Mouse (Mus musculus) MEL (cell line): ENCODE results near the gene Zfyve9. TPM values are rescaled to one million over a fixed set of nuclear protein-coding genes. Genes with fewer than 3 reads are reported as not detected.

Experiments used
- DNase-seq: peaks from one replicate; pipeline ENCODE4 v3.0.0; 2011; ENCODE audit warnings: low read depth, low spot score
- H3K27ac ChIP-seq: 2 replicates; pipeline ENCODE4 v1.5.1; 2012; ENCODE audit warnings: low read depth, mild to moderate bottlenecking, control low read depth, low read length, moderate library complexity; ENCODE audit not compliant: control insufficient read depth
- H3K27me3 ChIP-seq, 2 experiments: fragments of 150-350 bp in 1 of 2; sonication (generic) in 1 of 2; 2 replicates each; pipeline ENCODE4 v1.6.1; 2012; ENCODE audit warnings: low read length in 2 of 2, mild to moderate bottlenecking in 2 of 2, improper control_type of control experiment in 1 of 2, moderate library complexity in 1 of 2; ENCODE audit not compliant: insufficient read depth in 2 of 2, control insufficient read depth in 1 of 2
- H3K36me3 ChIP-seq, 2 experiments: 2 replicates each; pipeline ENCODE4 v1.6.1; 2012 to 2014; ENCODE audit warnings: low read length in 2 of 2, improper control_type of control experiment in 1 of 2, inconsistent platforms in 1 of 2, mild to moderate bottlenecking in 1 of 2; ENCODE audit not compliant: insufficient read depth in 2 of 2, control insufficient read depth in 1 of 2
- H3K4me1 ChIP-seq, 2 experiments: fragments of 150-350 bp in 1 of 2; sonication (generic) in 1 of 2; 2 replicates each; pipeline ENCODE4 v1.6.1; 2012; ENCODE audit warnings: low read length in 2 of 2, improper control_type of control experiment in 1 of 2, mild to moderate bottlenecking in 1 of 2; ENCODE audit not compliant: insufficient read depth in 2 of 2, control insufficient read depth in 1 of 2
- H3K4me3 ChIP-seq, 2 experiments: fragments of 150-350 bp in 1 of 2; sonication (generic) in 1 of 2; 2 replicates each; pipeline ENCODE4 v1.5.1; 2012; ENCODE audit warnings: low read depth in 2 of 2, low read length in 2 of 2, mild to moderate bottlenecking in 2 of 2, moderate library complexity in 2 of 2, control low read depth in 1 of 2, improper control_type of control experiment in 1 of 2; ENCODE audit not compliant: control insufficient read depth in 1 of 2, insufficient read depth in 1 of 2
- H3K79me2 ChIP-seq: 2 replicates; pipeline ENCODE4 v1.6.1; 2012; ENCODE audit warnings: mild to moderate bottlenecking, low read length, moderate library complexity; ENCODE audit not compliant: control insufficient read depth, poor library complexity, insufficient read depth
- H3K9ac ChIP-seq: 2 replicates; pipeline ENCODE4 v1.6.1; 2012; ENCODE audit warnings: low read depth, mild to moderate bottlenecking, control low read depth, low read length, moderate library complexity; ENCODE audit not compliant: control insufficient read depth, poor library complexity, severe bottlenecking
- H3K9me3 ChIP-seq: fragments of 150-350 bp; sonication (generic); replicated peaks from 2 replicates; pipeline ENCODE4 v1.6.1; 2012; ENCODE audit warnings: mild to moderate bottlenecking, low read length, improper control_type of control experiment, moderate library complexity; ENCODE audit not compliant: insufficient read depth
- CHD1 ChIP-seq: IDR thresholded peaks from 2 replicates; pipeline ENCODE4 v1.6.1; 2012; ENCODE audit warnings: low read depth, mild to moderate bottlenecking, inconsistent platforms, low read length, improper control_type of control experiment
- E2F4 ChIP-seq: IDR thresholded peaks from 2 replicates; pipeline ENCODE4 v1.6.1; 2011; ENCODE audit warnings: low read depth, low read length, improper control_type of control experiment, borderline replicate concordance
- ELF1 ChIP-seq: IDR thresholded peaks from 2 replicates; pipeline ENCODE4 v1.6.1; 2014; ENCODE audit warnings: low read depth, mild to moderate bottlenecking, inconsistent platforms, low read length, improper control_type of control experiment, moderate library complexity
- KAT2A ChIP-seq: conservative IDR thresholded peaks from 2 replicates; pipeline ENCODE4 v1.6.1; 2012; ENCODE audit warnings: low read depth, low read length, improper control_type of control experiment, inconsistent platforms
- MAFK ChIP-seq: IDR thresholded peaks from 2 replicates; pipeline ENCODE4 v1.6.1; 2011; ENCODE audit warnings: low read depth, mild to moderate bottlenecking, low read length, improper control_type of control experiment, borderline replicate concordance
- MEF2A ChIP-seq: IDR thresholded peaks from 2 replicates; pipeline ENCODE4 v1.6.1; 2014; ENCODE audit warnings: low read depth, mild to moderate bottlenecking, inconsistent platforms, low read length, improper control_type of control experiment; ENCODE audit not compliant: poor library complexity, insufficient replicate concordance, severe bottlenecking; ENCODE audit errors: extremely low read depth
- POLR2AphosphoS2 ChIP-seq: IDR thresholded peaks from 2 replicates; pipeline ENCODE4 v1.6.1; 2011; ENCODE audit warnings: low read length, improper control_type of control experiment
- POLR2AphosphoS5 ChIP-seq: IDR thresholded peaks from 2 replicates; pipeline ENCODE4 v1.6.1; 2012; ENCODE audit warnings: low read depth, borderline replicate concordance, mild to moderate bottlenecking, inconsistent platforms, low read length, moderate library complexity, mixed read lengths
- RAD21 ChIP-seq: IDR thresholded peaks from 2 replicates; pipeline ENCODE4 v1.6.1; 2011; ENCODE audit warnings: mild to moderate bottlenecking, low read depth, low read length, improper control_type of control experiment
- RCOR1 ChIP-seq: IDR thresholded peaks from 2 replicates; pipeline ENCODE4 v1.6.1; 2012; ENCODE audit warnings: low read depth, mild to moderate bottlenecking, inconsistent platforms, low read length, improper control_type of control experiment
- TCF12 ChIP-seq: IDR thresholded peaks from 2 replicates; pipeline ENCODE4 v1.6.1; 2014; ENCODE audit warnings: low read depth, mild to moderate bottlenecking, inconsistent platforms, low read length, improper control_type of control experiment, moderate library complexity
- USF2 ChIP-seq, 2 experiments: IDR thresholded peaks; 2 replicates each; pipeline ENCODE4 v1.6.1; 2011 to 2012; ENCODE audit warnings: improper control_type of control experiment in 2 of 2, low read length in 2 of 2, borderline replicate concordance in 1 of 2, inconsistent platforms in 1 of 2, low read depth in 1 of 2, mild to moderate bottlenecking in 1 of 2; ENCODE audit not compliant: insufficient read depth in 1 of 2
- polyA plus RNA-seq, 2 experiments: library from polyadenylated mRNA; stranded (reverse) in 1 of 2; unstranded in 1 of 2; fragments of >175 nt in 1 of 2; fragments of >200 nt in 1 of 2; gene quantifications; 2 replicates each; pipeline versions ENCODE4 v1.2.1 to v1.2.4; 2012; ENCODE audit warnings: low replicate concordance in 2 of 2, low read depth in 1 of 2; ENCODE audit not compliant: insufficient read length in 2 of 2, insufficient read depth in 1 of 2, missing spikeins in 1 of 2
- total RNA-seq: library from RNA; depleted of rRNA; stranded (reverse); fragments of 300-350 nt; gene quantifications from 2 replicates; pipeline ENCODE4 v1.2.3, GENCODE M21; 2012

Gene Zfyve9
- total and polyA plus RNA-seq, 3 experiments: 0.14 TPM; not detected in 2

- TF ChIP-seq RCOR1 (peak; percentile 57; the same call in 1 of the 2 replicates), RAD21 (no peak), POLR2AphosphoS5 (no peak), TCF12 (no peak)
- Histone ChIP-seq H3K4me3 (no peak overlapping the region), H3K4me1 (peaks cover 0 to 1% of the 10 kb centered on the region in 2 experiments; a peak in 1 of 4 replicates), H3K9me3 (no peaks in the 10 kb centered on the region), H3K27ac (no peak overlapping the region), H3K79me2 (peaks cover 2% of the 10 kb centered on the region; the same call in 1 of the 2 replicates), H3K36me3 (peaks cover 8 to 32% of the 10 kb centered on the region in 2 experiments), H3K9ac (no peak overlapping the region), H3K27me3 (no peaks in the 10 kb centered on the region)
- DNase-seq: no peak
These were observed 45.5 kb upstream of the Zfyve9 start for GRCm38 (mm10) chr4:108826096-108826495.

GRCm38 (mm10) chr4:108825677-108826076 lies 45.1 kb upstream of the Zfyve9 start:
- H3K27ac ChIP-seq: no peak overlapping the region
- no peak for TF ChIP-seq POLR2AphosphoS2
- no peak for TF ChIP-seq MAFK
- TF ChIP-seq ELF1: no peak
- no peak for TF ChIP-seq MEF2A
- no peak for TF ChIP-seq KAT2A
- no peaks in the 10 kb centered on the region for H3K9me3 ChIP-seq
- no peak overlapping the region for H3K4me3 ChIP-seq
- no peaks in the 10 kb centered on the region for H3K27me3 ChIP-seq
- peaks cover 4 to 35% of the 10 kb centered on the region in 2 experiments for H3K36me3 ChIP-seq
- no peaks in the 10 kb centered on the region for H3K79me2 ChIP-seq
- H3K4me1 ChIP-seq: no peaks in the 10 kb centered on the region
- no peak for DNase-seq
- H3K9ac ChIP-seq: no peak overlapping the region

DNA sequence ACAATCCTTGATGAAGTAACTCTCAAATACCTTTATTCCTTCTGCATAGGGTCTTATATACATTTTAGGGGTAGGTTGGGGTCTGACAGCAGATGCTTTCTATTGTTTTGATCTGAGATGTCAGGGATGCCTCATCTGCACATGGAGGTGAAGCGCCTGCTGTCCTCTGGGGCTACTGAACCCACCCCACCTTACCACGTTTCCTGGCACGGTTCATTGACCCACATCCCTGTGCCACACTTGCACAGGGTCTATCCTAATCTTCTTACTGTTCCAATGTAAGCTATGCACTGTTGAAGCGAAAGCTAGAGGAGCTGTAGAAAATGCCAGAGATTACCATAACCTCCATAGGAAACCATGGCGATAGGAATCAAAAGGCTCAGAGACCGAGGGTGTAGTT lies 31.0 kb upstream of the Zfyve9 start:
- Histone ChIP-seq H3K27ac (no peak overlapping the region), H3K36me3 (no peaks in the 10 kb centered on the region; a peak in 1 of 4 replicates), H3K27me3 (no peaks in the 10 kb centered on the region; a peak in 1 of 4 replicates), H3K9me3 (no peaks in the 10 kb centered on the region), H3K4me1 (no peaks in the 10 kb centered on the region), H3K79me2 (no peaks in the 10 kb centered on the region), H3K9ac (no peak overlapping the region), H3K4me3 (no peak overlapping the region)
- DNase-seq: no peak
- TF ChIP-seq USF2 (IDR thresholded peaks at IDR 0.05; ENCODE audit: borderline replicate concordance in 1 of 2, insufficient read depth in 1 of 2, low read depth in 1 of 2, low read length in 2 of 2): no peak
- no peak for TF ChIP-seq KAT2A
- no peak for TF ChIP-seq E2F4
- no peak for TF ChIP-seq CHD1
- TF ChIP-seq TCF12: no peak
- no peak for TF ChIP-seq MEF2A
